In the genomic region with DNA sequence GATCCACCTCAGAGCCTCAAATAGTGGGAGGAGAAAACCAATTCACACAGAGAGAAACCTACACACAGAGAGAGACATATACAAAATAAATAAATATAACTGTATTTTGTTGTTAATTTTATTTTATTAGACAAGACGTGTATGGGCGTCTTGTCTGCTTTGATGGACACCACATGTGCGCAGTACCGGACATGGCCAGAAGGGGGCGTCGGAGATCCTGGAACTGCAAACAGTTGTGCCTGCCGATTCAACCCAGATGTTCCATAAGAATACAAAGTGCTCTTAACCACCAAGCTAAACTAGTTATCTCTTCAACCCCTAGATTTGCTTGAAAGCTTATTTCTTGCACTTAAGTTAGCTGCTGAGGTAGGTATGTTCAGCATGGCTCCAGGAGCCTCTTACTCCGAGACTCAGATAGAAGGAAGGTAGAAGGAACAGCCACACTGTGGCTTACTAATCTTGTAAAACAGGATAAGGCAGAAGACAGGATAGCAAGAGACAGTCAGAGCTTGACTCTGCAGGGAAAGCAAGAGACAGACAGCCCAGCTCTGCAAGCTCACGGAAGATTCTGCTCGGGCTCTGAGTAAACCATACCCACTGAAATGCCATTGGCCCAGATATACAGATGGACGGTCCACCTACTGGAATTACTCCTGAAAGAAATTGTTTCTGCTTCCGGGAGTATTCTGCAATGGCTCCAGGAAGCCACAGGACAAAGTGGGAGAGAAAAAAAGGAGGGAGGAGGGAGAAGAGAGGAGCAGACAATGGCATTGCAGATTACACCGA, we compare ENCODE assay signal across 8 mouse cellular contexts. TPM values are rescaled to one million over a fixed set of nuclear protein-coding genes. Genes with fewer than 3 reads are reported as not detected.
DNase-seq lines count a peak whose midpoint lies in the region; ATAC-seq lines count a peak whose summit lies in the region.

No protein-coding gene starts in this region.

- WGBS in midbrain, embryonic 10.5 days: 77% methylated on average over 13 of the region's 13 CpGs
- 68% methylated on average over 13 of the region's 13 CpGs for WGBS in midbrain, embryonic 16.5 days

- H3K4me2 ChIP-seq in midbrain, embryonic 16.5 days (ENCODE audit: low read length): no peak overlapping the region

- H3K4me1 ChIP-seq in midbrain, embryonic 10.5 days: peaks cover 7% of the 10 kb centered on the region
- H3K4me1 ChIP-seq in midbrain, embryonic 16.5 days (ENCODE audit: control insufficient read depth, insufficient read depth, low read length): no peaks in the 10 kb centered on the region

- H3K4me3 ChIP-seq in midbrain, embryonic 10.5 days: no peak overlapping the region
- no peak overlapping the region for H3K4me3 ChIP-seq in midbrain, embryonic 16.5 days (ENCODE audit: low read depth, low read length)

- no peaks in the 10 kb centered on the region for H3K36me3 ChIP-seq in midbrain, embryonic 10.5 days
- H3K36me3 ChIP-seq in midbrain, embryonic 16.5 days (ENCODE audit: control insufficient read depth, insufficient read depth, low read length): no peaks in the 10 kb centered on the region

- no peak for ATAC-seq in midbrain, embryonic 16.5 days
- ATAC-seq in megakaryocyte progenitor cell, adult 5-6 weeks (replicated peaks; ENCODE audit: poor library complexity): peak; percentile 61

- no peak overlapping the region for H3K27ac ChIP-seq in midbrain, embryonic 10.5 days (replicated peaks)
- no peak overlapping the region for H3K27ac ChIP-seq in midbrain, embryonic 16.5 days (ENCODE audit: low read length)

- peaks cover 37% of the 10 kb centered on the region for H3K27me3 ChIP-seq in midbrain, embryonic 10.5 days (ENCODE audit: low read depth, poor library complexity, severe bottlenecking)
- no peaks in the 10 kb centered on the region for H3K27me3 ChIP-seq in midbrain, embryonic 16.5 days (ENCODE audit: control insufficient read depth, insufficient read depth, low read depth, low read length)

- H3K9ac ChIP-seq in midbrain, embryonic 16.5 days (ENCODE audit: low read depth, low read length): no peak overlapping the region

- DNase-seq in cerebellum, adult 9-10 months: peak; percentile 59
- no peak for DNase-seq in cerebellum, adult 8-10 months
- DNase-seq in midbrain, embryonic 10.5 days (ENCODE audit: low spot score): peak; percentile 43
- peak; percentile 43 for DNase-seq in brain, adult 2 months (ENCODE audit: low read depth, low spot score)
- peak; percentile 8 for DNase-seq in hindlimb bud, embryonic 11.5 days (ENCODE audit: extremely low spot score, low read depth, low spot score)
- peak; percentile 90 for DNase-seq in thymus, postnatal 4 days

- H3K9me3 ChIP-seq in midbrain, embryonic 10.5 days (replicated peaks): no peaks in the 10 kb centered on the region
- H3K9me3 ChIP-seq in midbrain, embryonic 16.5 days (replicated peaks; ENCODE audit: control insufficient read depth, low read length, poor library complexity, severe bottlenecking): no peaks in the 10 kb centered on the region

RNA-seq across cellular contexts. Expression of a gene that starts 54.9 kb away (rescaled TPM):
- polyA plus RNA-seq in midbrain, embryonic 10.5 days (2016; fragmentation: Nextera tagmentation; extraction: Ambion mirVana): 74.6 and 81.5 TPM in 2 replicates
- polyA plus RNA-seq in midbrain, embryonic 16.5 days (2015; fragmentation: Nextera tagmentation; extraction: Ambion mirVana): 25.7 and 27.3 TPM in 2 replicates
- total RNA-seq in megakaryocyte progenitor cell, adult 5-6 weeks (2015): 34.4 and 41.4 TPM in 2 replicates
- total RNA-seq in megakaryocyte progenitor cell, adult 5-6 weeks (2017): 70.7 and 79.0 TPM in 2 replicates

RNA-seq across cellular contexts. Expression of a gene that starts 55.2 kb away (rescaled TPM):
- polyA plus RNA-seq in midbrain, embryonic 10.5 days (2016; fragmentation: Nextera tagmentation; extraction: Ambion mirVana): 61.5 and 71.6 TPM in 2 replicates
- polyA plus RNA-seq in midbrain, embryonic 16.5 days (2015; fragmentation: Nextera tagmentation; extraction: Ambion mirVana): 6.4 and 6.9 TPM in 2 replicates
- 47.2 and 48.4 TPM in 2 replicates for total RNA-seq in megakaryocyte progenitor cell, adult 5-6 weeks (2015)
- 32.0 and 32.2 TPM in 2 replicates for total RNA-seq in megakaryocyte progenitor cell, adult 5-6 weeks (2017)
